Mouse (Mus musculus): Measurements from ENCODE around the gene Jmjd6. TPM values are rescaled to one million over a fixed set of nuclear protein-coding genes. Genes with fewer than 3 reads are reported as not detected.
A peak's percentile ranks its signal among the peaks of the same experiment; 100 is the strongest.

The Jmjd6 gene
- total RNA-seq (2012; rRNA removed) (106 and 110 TPM in 2 replicates), total RNA-seq (2014; rRNA removed) (104 and 116 TPM in 2 replicates), polyA plus RNA-seq (2012; ENCODE audit: insufficient read length, low read depth) (109 and 133 TPM in 2 replicates)

GRCm38 (mm10) chr11:116843261-116844233, at the start of gene Jmjd6, which contains the start of gene Mettl23:
Gene Jmjd6 (minus strand): TSS chr11:116843449.
Gene Mettl23 (plus strand): TSS chr11:116843278.
- H3K79me2 ChIP-seq (replicated peaks; ENCODE audit: control insufficient read depth, extremely low read depth, insufficient read depth, poor library complexity, severe bottlenecking), result peaks cover 63% of the 10 kb centered on the region
- dilution Hi-C loops (cut with MboI; ENCODE audit: extremely low pct_ligation_motif_present, extremely low pct_unique_long_range_greater_than_20kb, low sequenced_read_pairs) (no loop called here), in situ Hi-C loops (cut with MboI; ENCODE audit: low pct_ligation_motif_present, low pct_unique_long_range_greater_than_20kb, low sequenced_read_pairs) (no loop called here)
- H3K4me1 ChIP-seq (ENCODE audit: control insufficient read depth in 1 of 2, insufficient read depth in 2 of 2), result peaks cover 15 to 73% of the 10 kb centered on the region in 2 experiments
- peak within 1 kb of the TSS; percentile 83 to 98 (median 88) for H3K4me3 ChIP-seq (replicated peaks in 1 of 3; ENCODE audit: low read depth in 2 of 3, low read length in 2 of 3, poor library complexity in 1 of 3)
- peak within 1 kb of the TSS; percentile 92 for H3K9ac ChIP-seq (ENCODE audit: insufficient read depth, low read depth)
- DNase-seq (ENCODE audit: extremely low read depth), result peak; percentile 98
- H3K36me3 ChIP-seq (replicated peaks in 1 of 2; ENCODE audit: control insufficient read depth in 1 of 2, insufficient read depth in 1 of 2, low read length in 1 of 2), result peaks cover 31 to 59% of the 10 kb centered on the region in 2 experiments
- H3K4me2 ChIP-seq (ENCODE audit: insufficient read depth, low read depth, poor library complexity, severe bottlenecking), result peak within 1 kb of the TSS; percentile 92
- peak within 1 kb of the TSS; percentile 89 for H3K27ac ChIP-seq (ENCODE audit: insufficient read depth, low read depth)
- no peaks in the 10 kb centered on the region for H3K27me3 ChIP-seq (replicated peaks)
- TF ChIP-seq POLR2A (IDR thresholded peaks at IDR 0.05; ENCODE audit: low read depth, low read length) (peak; percentile 86), NELFE (IDR thresholded peaks at IDR 0.05; ENCODE audit: low read depth, low read length) (peak; percentile 45), MEF2A (IDR thresholded peaks at IDR 0.05; ENCODE audit: borderline replicate concordance, low read depth, low read length) (peak; percentile 84; the same call in 1 of the 2 replicates), JUND (conservative IDR thresholded peaks at IDR 0.05; ENCODE audit: low read depth, low read length) (no peak), MXI1 (IDR thresholded peaks at IDR 0.05; ENCODE audit: low read depth, low read length) (peak; percentile 98), MYC (IDR thresholded peaks at IDR 0.05; ENCODE audit: low read depth, low read length) (peak; percentile 96), ZMIZ1 (IDR thresholded peaks at IDR 0.05; ENCODE audit: low read depth, low read length) (peak; percentile 95), HCFC1 (IDR thresholded peaks at IDR 0.05; ENCODE audit: low read depth, low read length) (peak; percentile 96), UBTF (IDR thresholded peaks at IDR 0.05; ENCODE audit: low read depth, low read length) (peak; percentile 96), POLR2AphosphoS2 (IDR thresholded peaks at IDR 0.05; ENCODE audit: low read depth, low read length) (peak; percentile 84; the same call in 1 of the 2 replicates), ZNF384 (IDR thresholded peaks at IDR 0.05; ENCODE audit: low read depth, low read length) (no peak), SIN3A (IDR thresholded peaks at IDR 0.05; ENCODE audit: low read length) (peak; percentile 96), MAX (IDR thresholded peaks at IDR 0.05; ENCODE audit: low read length) (peak; percentile 88; the same call in 1 of the 2 replicates), NRF1 (IDR thresholded peaks at IDR 0.05; ENCODE audit: low read depth, low read length) (peak; percentile 78), ZKSCAN1 (IDR thresholded peaks at IDR 0.05; ENCODE audit: borderline replicate concordance, low read depth, low read length) (no peak), CHD2 (IDR thresholded peaks at IDR 0.05; ENCODE audit: low read length) (peak; percentile 87), ELF1 (IDR thresholded peaks at IDR 0.05; ENCODE audit: low read depth, low read length) (peak; percentile 99), TCF12 (IDR thresholded peaks at IDR 0.05; ENCODE audit: low read depth, low read length) (peak; percentile 70), MAZ (IDR thresholded peaks at IDR 0.05; ENCODE audit: low read depth, low read length) (peak; percentile 98), IRF4 (IDR thresholded peaks at IDR 0.05; ENCODE audit: low read depth, low read length) (peak; percentile 75; the same call in 1 of the 2 replicates), BHLHE40 (IDR thresholded peaks at IDR 0.05; ENCODE audit: low read depth, low read length) (no peak; the same call in 1 of the 2 replicates)
- no peaks in the 10 kb centered on the region for H3K9me3 ChIP-seq (replicated peaks; ENCODE audit: low read length)

Data from CH12.LX (cell line).